Mouse (Mus musculus): ENCODE results near the gene Plvap. TPM values are rescaled to one million over a fixed set of nuclear protein-coding genes. Genes with fewer than 3 reads are reported as not detected.

Plvap gene
- total RNA-seq, 2 experiments from 2014 or later = 6.3 to 6.7 TPM

DNA sequence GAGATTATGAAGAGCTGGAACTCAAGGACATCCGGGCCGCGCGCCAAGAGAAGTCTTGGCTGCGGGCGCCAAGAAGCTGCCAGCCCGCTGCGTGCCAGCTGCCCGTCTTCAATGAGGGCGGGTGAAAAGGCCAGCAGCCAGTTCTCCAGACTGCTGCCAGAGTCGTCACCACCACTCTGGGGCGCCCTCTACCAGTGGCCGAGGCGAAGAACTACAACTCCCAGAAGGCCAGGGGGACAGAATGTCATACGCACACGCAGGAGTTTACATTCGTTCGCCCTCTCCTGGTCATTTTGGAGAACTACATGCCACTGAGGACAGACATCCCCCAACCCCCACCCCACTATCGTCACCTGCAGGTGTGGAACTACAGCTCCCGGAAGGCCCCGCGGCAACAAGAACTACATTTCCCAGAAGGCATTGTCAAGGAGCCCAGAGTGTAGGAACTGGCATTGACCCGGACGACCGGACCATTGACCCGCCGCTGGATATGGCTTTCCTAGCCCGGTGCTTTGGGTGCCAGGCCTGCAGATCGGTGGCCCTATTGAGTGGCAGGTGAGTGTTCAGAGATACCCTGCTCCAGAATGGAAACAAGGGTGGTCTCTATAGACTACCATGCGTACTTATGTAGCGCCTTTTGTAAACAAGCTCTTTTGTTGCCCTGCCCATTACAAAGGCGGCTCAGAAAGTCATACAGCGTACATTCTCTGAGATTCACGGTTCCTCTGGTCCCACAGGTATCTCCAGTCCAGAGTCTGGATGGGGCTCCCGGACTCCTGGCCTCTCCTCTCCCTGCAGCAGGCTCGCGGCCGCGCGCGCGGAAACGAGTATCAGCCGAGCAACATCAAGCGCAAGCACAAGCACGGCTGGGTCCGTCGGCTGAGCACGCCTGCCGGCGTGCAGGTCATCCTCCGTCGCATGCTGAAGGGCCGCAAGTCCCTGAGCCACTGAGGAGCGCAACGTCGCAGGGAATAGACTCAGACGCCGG is 46.7 kb downstream of the Plvap start, which contains the start of gene Mrpl34:
Gene Mrpl34 (plus strand): TSS at position 447 of the 988 bp plus-strand sequence.
- DNase-seq = peak; percentile 99

DNA sequence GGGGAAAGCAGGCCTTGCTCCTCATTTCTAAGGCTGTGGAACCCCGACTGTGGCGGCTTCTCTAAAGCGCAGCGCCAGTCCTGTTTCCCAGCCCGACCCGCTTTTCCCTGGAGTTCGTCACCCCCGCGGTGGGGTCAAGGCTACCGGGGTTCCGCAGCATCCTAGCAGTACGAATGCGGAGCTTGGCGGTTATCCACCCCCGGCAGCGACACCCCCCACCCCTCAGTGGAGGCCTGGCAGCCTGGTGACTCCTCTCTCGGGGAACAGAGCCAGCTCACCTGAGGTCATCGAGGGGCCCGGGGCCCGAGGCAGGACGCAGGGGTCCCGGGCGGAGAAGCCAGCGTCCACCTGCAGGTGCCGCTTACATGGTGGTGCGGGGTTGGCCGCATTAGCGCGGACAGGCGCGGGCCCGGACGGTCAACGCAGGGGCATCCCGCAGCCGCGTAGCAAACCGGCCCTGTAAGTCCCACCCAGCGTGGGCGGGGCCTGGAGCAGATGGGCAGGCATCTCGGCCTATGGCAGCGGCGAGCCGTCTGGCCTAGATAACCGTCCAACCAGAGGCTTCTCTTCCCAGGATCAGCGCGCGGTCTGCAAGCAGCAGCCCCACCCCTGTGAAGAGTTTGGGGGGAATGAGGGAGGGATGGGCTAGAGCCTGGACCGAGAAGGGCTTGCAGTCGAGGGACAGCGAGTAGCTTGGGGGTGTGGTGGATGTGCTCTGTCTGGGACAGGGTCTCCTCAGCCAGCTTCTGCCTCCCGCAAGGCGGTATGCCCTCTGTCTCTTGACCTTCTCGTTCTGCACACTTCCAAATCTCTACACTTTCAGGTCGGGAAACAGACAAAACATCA is 48.1 kb downstream of the Plvap start, which contains the start of gene Abhd8:
Gene Abhd8 (minus strand): TSS at position 468 of the 846 bp plus-strand sequence.
- peak; percentile 97 to 98 for DNase-seq

DNA sequence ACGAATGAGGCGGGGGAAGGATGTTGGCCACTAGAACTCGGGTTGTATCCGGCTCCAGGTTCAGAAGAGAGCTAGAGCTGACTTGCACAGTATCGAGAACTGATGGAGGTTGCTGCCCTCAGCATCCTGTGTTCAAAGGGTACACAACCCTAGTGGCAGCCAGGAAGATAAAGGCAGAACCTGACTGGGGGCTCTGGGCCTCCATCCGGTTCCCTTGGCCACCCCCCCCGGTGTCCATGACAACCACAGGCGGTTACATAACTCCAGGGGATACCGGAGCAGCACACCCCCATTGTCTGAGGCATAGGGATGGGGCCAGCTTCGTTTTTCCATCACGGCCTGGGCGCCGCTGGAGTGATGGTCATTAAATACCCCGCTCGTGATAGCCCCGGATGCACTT is 48.8 kb downstream of the Plvap start:
- peak; percentile 59 to 72 for DNase-seq

DNA sequence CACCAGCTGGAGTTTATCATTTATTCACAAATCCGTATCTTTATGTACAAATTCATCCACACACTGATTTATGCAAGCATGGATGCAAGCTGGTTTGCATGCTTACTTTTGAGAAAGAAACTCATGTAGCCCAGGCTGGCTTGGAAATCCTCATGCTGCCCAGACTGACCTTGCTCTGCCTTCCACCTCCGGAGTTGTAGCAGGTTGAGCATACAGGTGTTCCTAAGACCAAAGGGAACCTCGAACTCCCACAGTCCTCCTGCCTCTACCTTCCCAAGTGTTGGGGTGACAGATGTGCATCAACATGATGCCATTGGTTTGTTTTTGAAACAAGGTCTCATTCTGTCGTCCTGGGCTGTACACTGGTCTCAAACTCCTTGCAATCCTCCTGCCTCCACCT is 49.4 kb downstream of the Plvap start:
- DNase-seq = no peak

DNA sequence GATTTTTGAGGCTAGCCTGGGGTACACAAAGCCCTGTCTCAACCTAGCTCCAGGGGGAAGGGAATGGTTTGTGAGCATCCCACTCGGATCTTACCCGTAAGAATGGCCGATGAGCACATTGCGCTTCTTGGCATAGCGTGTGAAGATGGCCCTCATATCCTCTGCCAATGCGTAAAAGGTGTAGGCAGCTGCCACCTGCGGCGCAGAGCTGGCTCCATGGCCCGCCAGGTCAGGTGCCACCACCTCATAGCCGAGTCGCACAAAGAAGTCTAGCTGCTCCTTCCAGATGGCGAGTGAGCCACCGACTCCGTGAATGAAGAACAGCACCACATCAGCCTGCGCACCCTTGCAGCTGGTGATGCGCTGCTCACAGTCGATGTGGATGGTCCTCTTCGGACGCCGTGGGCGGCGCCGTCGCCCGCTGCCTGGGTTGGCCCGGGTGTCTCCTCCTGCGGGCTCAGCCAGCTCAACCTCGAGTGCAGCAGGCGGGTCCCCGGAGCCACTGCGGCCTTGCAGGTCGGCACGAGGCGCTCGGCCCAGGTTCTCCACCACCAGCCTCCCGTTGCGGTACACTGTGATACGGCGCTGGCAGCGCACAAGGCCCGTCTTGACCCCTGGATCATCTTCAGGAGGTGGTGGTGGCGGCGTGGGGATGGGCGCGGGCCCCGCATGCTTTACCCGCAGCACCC is 50.3 kb downstream of the Plvap start:
- no peak for DNase-seq

DNA sequence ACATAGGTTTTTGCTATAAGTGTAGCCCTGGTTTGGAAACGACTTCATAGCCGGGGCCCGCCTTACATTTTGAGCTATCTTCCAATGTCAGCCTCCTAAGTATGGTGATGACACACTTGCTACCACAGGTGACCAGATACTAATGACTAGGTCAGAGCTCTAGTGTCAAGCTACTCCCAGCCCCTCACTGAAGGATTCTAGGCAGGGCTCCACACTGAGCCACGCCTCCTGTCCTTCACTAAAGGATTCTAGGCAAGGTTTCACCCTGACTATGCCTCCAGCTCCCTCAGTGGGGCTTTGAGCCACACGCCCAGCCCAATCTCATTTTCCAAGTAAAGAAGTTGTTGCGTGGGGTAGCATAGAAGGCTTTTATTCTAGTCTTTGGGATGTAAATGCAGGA is 50.8 kb downstream of the Plvap start:
- no peak for DNase-seq

DNA sequence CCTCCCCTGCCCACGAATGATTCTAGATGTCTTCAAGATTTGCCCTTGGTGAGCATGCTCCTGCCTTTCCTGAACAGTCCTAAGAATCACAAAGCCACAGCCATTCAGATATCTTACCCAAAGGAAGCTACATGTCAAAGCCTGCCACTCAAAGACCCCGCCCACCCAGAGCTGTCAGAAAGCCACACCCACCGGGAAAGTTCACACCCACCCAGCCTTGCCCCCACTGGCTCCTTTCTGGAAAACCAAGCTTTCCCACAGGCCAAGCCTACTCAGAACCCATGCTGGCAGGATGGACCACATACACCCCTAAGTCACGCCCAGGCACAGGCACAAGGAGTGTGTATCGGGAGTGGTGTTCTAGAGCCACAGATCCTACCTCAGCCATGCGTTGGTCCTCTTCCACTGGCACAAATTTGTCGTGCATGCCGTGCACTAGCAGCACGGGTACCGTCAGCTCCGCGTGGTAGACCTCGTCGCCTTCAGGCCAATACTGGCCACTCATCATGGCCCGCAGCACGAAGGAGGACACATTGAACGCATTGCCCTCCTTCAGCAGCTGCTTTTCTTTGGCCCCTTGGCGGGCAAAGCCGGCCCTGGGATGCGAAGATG is 53.8 kb downstream of the Plvap start:
- DNase-seq = no peak

DNA sequence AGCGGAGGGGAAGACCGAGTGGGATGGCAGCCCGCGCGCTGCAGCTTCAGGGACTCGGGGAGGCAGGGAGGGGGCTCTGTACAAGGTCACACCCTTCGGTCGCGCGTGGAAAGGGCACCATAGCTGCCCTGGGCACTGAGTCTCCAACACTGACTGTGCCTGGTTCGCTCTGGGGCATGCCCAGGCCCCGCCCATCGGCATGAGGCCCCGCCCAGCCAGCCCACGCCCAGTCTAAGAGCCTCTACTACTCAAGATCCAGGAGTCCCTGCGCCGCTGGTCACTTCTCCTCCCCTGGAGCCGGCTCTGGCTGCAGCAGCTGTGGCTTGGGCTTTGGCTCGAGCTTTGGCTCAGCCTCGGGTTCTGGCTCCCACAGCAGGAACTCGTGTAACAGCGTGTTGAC is 54.6 kb downstream of the Plvap start:
- DNase-seq = no peak

DNA sequence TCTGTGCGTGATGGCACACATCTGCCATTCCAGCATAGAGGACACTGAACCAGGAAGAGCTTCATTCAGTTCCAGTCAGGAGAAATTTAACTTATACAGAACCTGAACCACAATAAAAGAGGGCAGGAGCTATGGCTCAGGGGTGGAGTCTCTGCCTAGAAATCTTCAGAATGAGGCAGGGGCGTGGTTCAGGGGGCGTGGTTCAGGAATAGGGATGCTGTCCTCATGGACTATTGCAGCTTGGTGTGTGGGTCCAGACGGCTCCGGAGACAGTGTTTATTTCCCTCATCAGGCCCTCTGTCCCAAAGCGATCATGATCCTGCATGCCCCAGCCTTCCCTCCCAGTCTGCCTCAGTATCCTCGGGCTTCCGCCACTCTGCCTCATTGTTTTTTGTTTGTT is 56.9 kb downstream of the Plvap start:
- DNase-seq = no peak

DNA sequence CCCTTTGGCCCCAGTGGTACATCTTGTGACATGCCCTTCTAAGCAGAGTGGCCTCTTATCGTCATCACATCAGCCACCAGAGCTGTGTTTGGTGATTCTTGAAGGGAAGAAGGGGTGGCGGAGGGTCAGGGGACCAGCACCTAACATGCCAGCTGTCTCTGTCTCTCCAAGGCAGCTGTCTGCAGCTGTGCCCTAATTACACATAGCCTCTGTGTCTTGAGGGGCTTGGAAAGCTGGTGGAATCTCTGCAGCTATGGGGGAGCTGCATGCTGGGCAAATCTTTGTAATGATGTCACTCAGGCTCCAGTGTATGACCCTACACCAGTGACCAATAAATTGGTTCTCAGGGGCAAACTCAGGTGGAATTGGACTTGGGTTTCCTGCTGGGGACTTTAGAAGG is 58.9 kb downstream of the Plvap start:
- DNase-seq = no peak

DNA sequence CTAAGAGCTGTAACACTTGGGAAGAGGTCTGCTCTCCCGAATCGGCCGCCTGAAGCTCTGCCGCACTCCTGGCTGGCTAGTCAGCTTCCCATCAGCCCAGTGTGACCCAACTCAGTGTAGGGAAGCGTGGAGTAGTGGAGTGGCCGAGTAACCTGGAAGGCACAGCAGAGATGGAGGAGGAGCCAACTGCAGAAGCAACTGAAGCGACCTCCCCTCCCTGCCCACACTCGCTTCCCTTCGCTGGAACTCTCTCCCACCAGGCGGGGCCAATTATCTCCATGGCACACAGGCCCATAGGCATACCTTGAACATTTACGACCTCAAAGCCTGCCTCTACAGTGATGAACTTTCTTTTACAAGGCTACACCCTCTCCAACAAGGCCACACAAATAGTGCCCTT is 59.8 kb downstream of the Plvap start:
- no peak for DNase-seq

DNA sequence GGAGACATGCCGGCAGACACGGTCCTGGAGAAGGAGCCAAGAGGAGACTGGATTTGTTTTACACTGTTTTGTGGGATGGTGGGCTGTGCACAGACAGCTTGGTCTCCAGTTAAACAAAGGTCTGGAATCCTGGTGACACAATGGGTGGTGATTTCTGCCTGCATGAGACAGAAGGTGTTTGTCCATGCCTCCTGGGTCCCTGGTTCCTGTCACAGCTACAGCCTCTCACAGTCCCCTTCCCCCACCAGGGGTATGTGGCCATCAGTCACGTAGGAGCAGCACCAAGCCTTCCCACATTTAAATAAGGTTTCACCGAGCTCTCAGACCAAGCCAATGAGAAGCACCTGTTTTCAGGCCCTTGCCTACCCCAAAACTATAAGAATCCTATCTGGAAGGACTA is 60.2 kb downstream of the Plvap start:
- DNase-seq = no peak

Other genes with a start within 250 kb of the Plvap start
- 10 to 100 TPM; 32.9 to 36.4 TPM for gene Myo9b, start 239.0 kb downstream of the Plvap start, total RNA-seq (2021)
- 1 to 10 TPM; 7.8 to 9.9 TPM for gene Haus8, start 238.8 kb downstream of the Plvap start, total RNA-seq (2021)
- 100 to 1,000 TPM; 105 to 108 TPM for gene Use1, start 144.9 kb downstream of the Plvap start, total RNA-seq (2021)
- gene Ocel1, start 140.5 kb downstream of the Plvap start, total RNA-seq (2021) = 10 to 100 TPM; 12.1 to 14.1 TPM
- gene Nr2f6, start 129.8 kb downstream of the Plvap start, total RNA-seq (2021) = 10 to 100 TPM; 42.6 to 47.1 TPM
- 1 to 10 TPM; 3.6 to 5.1 TPM for gene Ushbp1, start 116.0 kb downstream of the Plvap start, total RNA-seq (2021)
- 10 to 100 TPM; 92.1 to 93.4 TPM for gene Babam1, start 114.9 kb downstream of the Plvap start, total RNA-seq (2021)
- under 1 TPM; 0.27 to 0.46 TPM for gene Ankle1, start 105.7 kb downstream of the Plvap start, total RNA-seq (2021)
- gene Abhd8, start 48.1 kb downstream of the Plvap start, total RNA-seq (2021) = 100 to 1,000 TPM; 274 to 278 TPM
- 10 to 100 TPM; 49.6 to 52.1 TPM for gene Mrpl34, start 46.8 kb downstream of the Plvap start, total RNA-seq (2021)
- gene Dda1, start 42.6 kb downstream of the Plvap start, total RNA-seq (2021) = 10 to 100 TPM; 87.6 to 93.5 TPM
- 10 to 100 TPM; 54.3 to 55.1 TPM for gene Ano8, start 25.8 kb downstream of the Plvap start, total RNA-seq (2021)
- 10 to 100 TPM; 31.7 to 33.3 TPM for gene Gtpbp3, start 23.6 kb downstream of the Plvap start, total RNA-seq (2021)
- not detected for gene Ccdc194, start 14.0 kb upstream of the Plvap start, total RNA-seq (2021)
- 1 to 10 TPM; 3.0 to 5.8 TPM for gene Bst2, start 25.7 kb upstream of the Plvap start, total RNA-seq (2021)
- 10 to 100 TPM; 30.1 to 34.7 TPM for gene Mvb12a, start 31.2 kb upstream of the Plvap start, total RNA-seq (2021)
- not detected for gene Tmem221, start 47.1 kb upstream of the Plvap start, total RNA-seq (2021)
- not detected for gene Nxnl1, start 54.8 kb upstream of the Plvap start, total RNA-seq (2021)
- 100 to 1,000 TPM; 109 to 123 TPM for gene Slc27a1, start 57.1 kb upstream of the Plvap start, total RNA-seq (2021)
- gene Pgls, start 80.4 kb upstream of the Plvap start, total RNA-seq (2021) = 10 to 100 TPM; 31.0 to 35.8 TPM
- gene Fam129c, start 85.9 kb upstream of the Plvap start, total RNA-seq (2021) = 1 to 10 TPM; 3.7 to 4.5 TPM
- gene Colgalt1, start 99.2 kb upstream of the Plvap start, total RNA-seq (2021) = 10 to 100 TPM; 52.3 to 55.6 TPM
- 100 to 1,000 TPM; 268 to 288 TPM for gene Unc13a, start 160.0 kb upstream of the Plvap start, total RNA-seq (2021)
- gene Jak3, start 164.5 kb upstream of the Plvap start, total RNA-seq (2021) = 1 to 10 TPM; 5.2 TPM
- gene Insl3, start 177.5 kb upstream of the Plvap start, total RNA-seq (2021) = 1 to 10 TPM in 1 of 2 experiments, not detected in 1; 3.6 TPM
- under 1 TPM; 0.40 to 0.91 TPM for gene B3gnt3, start 190.0 kb upstream of the Plvap start, total RNA-seq (2021)
- 100 to 1,000 TPM; 103 to 114 TPM for gene Fcho1, start 214.0 kb upstream of the Plvap start, total RNA-seq (2021)